In genomic region chr6:52584383-52584782, GRCm38 (mm10) we compare ENCODE assay signal across 8 mouse cellular contexts. TPM values are rescaled to one million over a fixed set of nuclear protein-coding genes. Genes with fewer than 3 reads are reported as not detected.
DNase-seq lines count a peak whose midpoint lies in the region; ATAC-seq lines count a peak whose summit lies in the region.

No protein-coding gene starts in this region.

- H3K36me3 ChIP-seq in heart, embryonic 11.5 days (ENCODE audit: control insufficient read depth, insufficient read depth, low read length): no peaks in the 10 kb centered on the region
- no peaks in the 10 kb centered on the region for H3K36me3 ChIP-seq in embryonic facial prominence, embryonic 11.5 days (replicated peaks; ENCODE audit: control insufficient read depth, insufficient read depth, low read depth, low read length)
- 0 out of 2 replicates have a peak, but pooled peaks cover 4% of the 10 kb centered on the region for H3K36me3 ChIP-seq in lung, embryonic 15.5 days

- intact Hi-C loops in gastrocnemius, postnatal 36 days (cut with DNase I): no loop called here

- DNase-seq in heart, adult 18-20 months: peak; percentile 33 to 55
- peak; percentile 33 for DNase-seq in embryonic facial prominence, embryonic 11.5 days (ENCODE audit: low spot score)
- peak; percentile 22 to 26 for DNase-seq in gastrocnemius, postnatal 36 days
- DNase-seq in kidney, postnatal 14 days: peak; percentile 20
- DNase-seq in retina, postnatal 7 days (ENCODE audit: low read depth, low spot score): peak; percentile 68

- ATAC-seq in heart, embryonic 11.5 days (replicated peaks; ENCODE audit: insufficient number of reproducible peaks, low FRiP score, low TSS enrichment): no peak
- peak; percentile 59; the same call in 1 of the 2 replicates for ATAC-seq in embryonic facial prominence, embryonic 11.5 days (replicated peaks; ENCODE audit: insufficient number of reproducible peaks, low FRiP score, low TSS enrichment, low read depth)
- peak; percentile 55; the same call in 1 of the 2 replicates for ATAC-seq in lung, embryonic 15.5 days (ENCODE audit: borderline replicate concordance, extremely low read depth, low FRiP score, low TSS enrichment)
- no peak for ATAC-seq in megakaryocyte, adult 5-6 weeks (ENCODE audit: poor library complexity, severe bottlenecking)

- no peaks in the 10 kb centered on the region for H3K9me3 ChIP-seq in heart, embryonic 11.5 days (replicated peaks; ENCODE audit: control insufficient read depth, low read length)
- H3K9me3 ChIP-seq in embryonic facial prominence, embryonic 11.5 days (replicated peaks; ENCODE audit: control insufficient read depth, low read length): no peaks in the 10 kb centered on the region
- H3K9me3 ChIP-seq in lung, embryonic 15.5 days: no peaks in the 10 kb centered on the region

- no peak overlapping the region for H3K27ac ChIP-seq in heart, embryonic 11.5 days (ENCODE audit: low read depth, low read length)
- no peak overlapping the region for H3K27ac ChIP-seq in embryonic facial prominence, embryonic 11.5 days (replicated peaks; ENCODE audit: low read depth, low read length)
- no peak overlapping the region for H3K27ac ChIP-seq in lung, embryonic 15.5 days

- no peak overlapping the region for H3K9ac ChIP-seq in heart, embryonic 11.5 days (ENCODE audit: low read depth, low read length)
- H3K9ac ChIP-seq in embryonic facial prominence, embryonic 11.5 days (replicated peaks; ENCODE audit: low read length): no peak overlapping the region
- H3K9ac ChIP-seq in lung, embryonic 15.5 days: no peak overlapping the region

- WGBS in heart, embryonic 11.5 days (ENCODE audit: insufficient replicate concordance): 29% methylated on average over 8 of the region's 8 CpGs
- WGBS in embryonic facial prominence, embryonic 11.5 days: 25% methylated on average over 8 of the region's 8 CpGs
- 19% methylated on average over 8 of the region's 8 CpGs for WGBS in lung, embryonic 15.5 days

- H3K4me3 ChIP-seq in heart, embryonic 11.5 days (ENCODE audit: low read depth, low read length): no peak overlapping the region
- no peak overlapping the region for H3K4me3 ChIP-seq in embryonic facial prominence, embryonic 11.5 days (ENCODE audit: low read depth, low read length)
- H3K4me3 ChIP-seq in lung, embryonic 15.5 days: no peak overlapping the region

- H3K4me1 ChIP-seq in heart, embryonic 11.5 days (ENCODE audit: control insufficient read depth, insufficient read depth, low read length): peaks cover 4% of the 10 kb centered on the region; the same call in 1 of the 2 replicates
- no peaks in the 10 kb centered on the region for H3K4me1 ChIP-seq in embryonic facial prominence, embryonic 11.5 days (ENCODE audit: control insufficient read depth, insufficient read depth, low read length)
- H3K4me1 ChIP-seq in lung, embryonic 15.5 days: peaks cover 10% of the 10 kb centered on the region; the same call in 1 of the 2 replicates

- no peak overlapping the region for H3K4me2 ChIP-seq in heart, embryonic 11.5 days
- no peak overlapping the region for H3K4me2 ChIP-seq in embryonic facial prominence, embryonic 11.5 days (ENCODE audit: low read depth, low read length)
- H3K4me2 ChIP-seq in lung, embryonic 15.5 days: no peak overlapping the region

- H3K27me3 ChIP-seq in heart, embryonic 11.5 days (ENCODE audit: control insufficient read depth, insufficient read depth, low read length): no peaks in the 10 kb centered on the region
- no peaks in the 10 kb centered on the region for H3K27me3 ChIP-seq in embryonic facial prominence, embryonic 11.5 days (ENCODE audit: control insufficient read depth, insufficient read depth, low read length)
- H3K27me3 ChIP-seq in lung, embryonic 15.5 days: no peaks in the 10 kb centered on the region

RNA-seq across cellular contexts. Expression of gene Hibadh, which starts 55.8 kb away (rescaled TPM):
- 100 to 1,000 TPM; 269 TPM for total RNA-seq in heart, adult 18-20 months (2021)
- polyA plus RNA-seq in heart, embryonic 11.5 days (2014; fragmentation: Nextera tagmentation; extraction: Ambion mirVana): 86.9 and 93.0 TPM in 2 replicates
- polyA plus RNA-seq in embryonic facial prominence, embryonic 11.5 days (2014; fragmentation: Nextera tagmentation; extraction: Ambion mirVana): 52.7 and 60.5 TPM in 2 replicates
- 100 to 1,000 TPM; 100 to 122 TPM for total RNA-seq in gastrocnemius, postnatal 36 days (2021)
- 103 and 104 TPM in 2 replicates for polyA plus RNA-seq in lung, embryonic 15.5 days (2015; fragmentation: Nextera tagmentation; extraction: Ambion mirVana)
- total RNA-seq in megakaryocyte, adult 5-6 weeks (2015): 41.2 and 45.0 TPM in 2 replicates
- total RNA-seq in megakaryocyte, adult 5-6 weeks (2017): 23.8 and 29.6 TPM in 2 replicates

Comparison
In these comparisons a context has a peak if more than half of its experiments do, and no peak if none do; other contexts are left out.
1. ATAC-seq: peak in embryonic facial prominence, embryonic 11.5 days (single experiment) and lung, embryonic 15.5 days (single experiment); none in heart, embryonic 11.5 days (single experiment) and megakaryocyte, adult 5-6 weeks (single experiment).
2. Peak in every context shown above with its lines, with median percentiles within 50 percentile points of each other: DNase-seq.